Mouse (Mus musculus) kidney, postnatal 10 days (tissue): Measurements from ENCODE around the gene Rab3gap2.
"Not testable (repeated sequence)": the region's sequence is repeated elsewhere in the genome, so short reads cannot be mapped to it uniquely, and the experiment has no call there.

ENCODE experiments used
- DNase-seq: peaks from one replicate; pipeline ENCODE4 v3.0.0; 2021; ENCODE audit warnings: mixed read lengths

The Rab3gap2 gene

GRCm38 (mm10) chr1:185283247-185283646, 79.3 kb downstream of the Rab3gap2 start:
- no peak for DNase-seq

DNA sequence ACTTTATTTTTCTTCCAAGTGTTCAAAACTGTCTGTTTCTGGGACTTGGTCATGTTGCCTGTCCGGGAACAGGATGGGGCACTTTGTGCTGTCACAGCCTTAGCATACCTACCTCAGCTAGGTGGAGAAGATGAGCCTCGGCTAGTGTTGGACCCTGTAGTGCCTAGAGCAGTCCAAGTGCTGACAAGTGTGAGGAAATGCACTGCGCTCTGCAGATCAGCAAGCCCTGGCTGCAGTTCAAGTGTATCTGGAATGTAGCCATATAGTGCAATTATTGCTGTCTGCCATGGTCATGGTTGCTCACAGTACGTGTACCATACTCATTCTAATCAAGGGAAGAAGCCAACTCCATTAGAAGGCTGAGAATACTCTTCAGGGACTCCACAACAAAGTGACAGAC, 80.8 kb downstream of the Rab3gap2 start:
- DNase-seq = peak; percentile 69

GRCm38 (mm10) chr1:185285171-185285570, 81.3 kb downstream of the Rab3gap2 start:
- DNase-seq = peak; percentile 86

GRCm38 (mm10) chr1:185287066-185287465, 83.1 kb downstream of the Rab3gap2 start:
- no peak for DNase-seq

DNA sequence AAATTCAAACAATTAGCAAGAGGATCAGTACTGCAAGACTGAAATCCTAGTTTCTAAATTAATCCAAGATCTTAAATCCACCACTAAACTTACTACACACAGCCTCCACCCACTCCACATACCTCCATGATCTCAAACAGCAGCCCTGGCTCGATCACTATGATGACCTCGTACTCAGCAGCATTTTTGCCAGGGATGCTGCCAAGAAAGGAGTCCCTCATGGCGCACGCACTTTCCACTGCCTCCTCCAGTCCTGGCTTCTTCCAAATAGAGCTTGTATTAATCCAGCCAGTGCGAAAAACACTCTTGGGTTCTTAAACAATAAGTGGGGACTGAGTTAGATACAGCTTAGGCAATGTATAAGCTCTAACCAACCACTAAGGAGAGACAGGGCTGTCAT, 85.3 kb downstream of the Rab3gap2 start:
- DNase-seq = no peak

- DNase-seq = no peak
These were observed 87.4 kb downstream of the Rab3gap2 start for GRCm38 (mm10) chr1:185291336-185291735.

GRCm38 (mm10) chr1:185292646-185293360, 88.9 kb downstream of the Rab3gap2 start:
- peak; percentile 16 for DNase-seq

GRCm38 (mm10) chr1:185296850-185297249, 92.9 kb downstream of the Rab3gap2 start:
- DNase-seq = no peak

DNA sequence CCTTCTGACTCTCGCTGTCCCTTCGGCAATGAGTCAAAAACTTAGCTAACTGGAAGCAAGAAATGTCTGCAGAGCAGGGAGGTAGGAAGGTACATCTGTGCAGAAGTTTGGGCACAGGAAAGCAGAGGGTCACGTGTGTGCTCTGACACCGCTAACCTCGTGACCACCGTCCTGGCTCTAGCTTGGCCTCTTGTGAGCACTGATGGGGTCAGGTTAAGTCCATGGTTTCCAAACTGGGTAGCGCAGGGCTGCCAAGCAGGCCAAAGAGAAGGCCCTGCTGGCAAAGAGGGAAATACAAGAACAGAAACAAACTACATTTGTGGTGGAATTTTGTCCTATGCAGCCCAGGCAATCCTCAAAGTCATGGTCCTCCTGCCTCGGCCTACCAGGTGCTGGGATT, 94.6 kb downstream of the Rab3gap2 start:
- DNase-seq = no peak

DNA sequence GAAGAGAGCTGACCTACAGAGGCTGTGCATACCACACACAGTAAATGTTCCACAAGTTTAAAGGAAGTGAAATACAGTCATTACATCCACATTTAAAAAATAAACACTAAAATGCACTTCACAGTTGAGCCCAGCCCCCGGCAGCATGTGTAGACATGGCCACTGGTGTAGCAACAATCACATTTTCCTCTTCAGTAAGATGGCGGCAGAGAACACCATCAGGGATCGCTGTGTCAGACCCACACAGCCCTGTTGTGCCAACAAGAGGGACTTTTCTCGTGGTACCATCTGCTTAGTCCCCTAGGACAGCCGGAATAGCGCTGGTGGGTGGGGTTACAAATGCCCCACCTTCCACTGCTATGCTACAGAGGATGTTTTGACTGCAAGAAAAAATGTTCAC, 98.9 kb downstream of the Rab3gap2 start:
- DNase-seq = no peak

DNA sequence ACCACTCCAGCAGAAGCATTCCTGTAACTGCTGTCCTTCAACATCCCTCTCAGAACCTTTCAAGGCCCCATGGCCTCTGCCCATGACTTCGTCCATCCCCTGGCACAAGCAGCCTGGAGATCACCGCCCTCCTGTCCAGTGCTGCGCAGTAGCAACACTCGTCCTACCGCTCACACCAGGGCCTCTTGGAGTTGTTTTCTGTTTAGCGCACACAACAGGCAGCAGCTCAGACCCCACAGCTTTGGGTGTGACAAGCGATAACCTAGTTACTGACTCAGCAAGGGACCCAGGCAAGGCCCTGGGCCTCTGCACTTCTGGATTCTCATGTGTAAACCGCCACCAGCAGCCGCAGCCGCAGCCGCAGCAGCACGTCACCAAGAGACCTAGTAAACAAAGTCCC, 102.9 kb downstream of the Rab3gap2 start:
- no peak for DNase-seq

DNA sequence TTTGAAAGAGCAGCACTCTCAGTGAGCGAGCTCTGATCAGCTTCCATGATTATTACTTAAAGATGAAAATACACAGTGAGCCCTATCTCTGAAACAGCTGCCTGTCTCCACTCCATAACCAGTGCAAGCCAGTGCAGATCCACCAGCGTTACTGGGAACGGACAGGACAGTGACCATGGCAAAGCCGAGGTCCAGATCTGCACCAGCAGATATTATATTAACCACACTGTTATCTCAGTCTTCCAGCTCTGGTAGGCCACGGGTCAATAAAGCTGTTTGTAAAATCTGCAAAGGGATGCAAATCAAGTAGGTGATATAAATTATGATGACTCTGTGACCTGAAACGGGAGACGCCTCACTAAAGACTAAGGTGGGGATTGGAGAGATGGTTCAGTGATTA, 103.7 kb downstream of the Rab3gap2 start:
- DNase-seq = no peak

- DNase-seq = no peak
These were observed 104.4 kb downstream of the Rab3gap2 start for GRCm38 (mm10) chr1:185308334-185308733.

- peak; percentile 30 for DNase-seq
These were observed 105.0 kb downstream of the Rab3gap2 start for GRCm38 (mm10) chr1:185308908-185309307.

DNA sequence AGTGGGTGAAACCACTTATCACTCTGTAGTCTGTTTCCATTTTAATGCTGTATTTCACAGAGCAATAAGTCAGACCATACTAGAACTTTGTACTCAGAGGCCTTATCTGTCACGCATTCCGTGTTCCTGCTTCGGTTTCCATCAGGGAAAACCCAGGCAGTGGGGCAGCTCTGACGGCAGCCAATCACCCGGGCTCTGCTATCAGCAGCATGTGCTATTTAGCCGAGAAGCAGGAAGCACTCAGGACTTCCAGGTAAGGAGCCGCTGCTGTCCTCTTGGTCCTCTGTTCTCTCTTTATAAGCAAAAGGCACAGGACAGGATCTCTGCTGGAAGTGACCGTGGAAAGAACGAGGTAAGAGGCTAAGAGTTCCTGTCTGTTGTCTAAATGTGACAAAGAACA, 108.0 kb downstream of the Rab3gap2 start:
- no peak for DNase-seq

- no peak for DNase-seq
These were observed 110.6 kb downstream of the Rab3gap2 start for GRCm38 (mm10) chr1:185314546-185314945.

DNA sequence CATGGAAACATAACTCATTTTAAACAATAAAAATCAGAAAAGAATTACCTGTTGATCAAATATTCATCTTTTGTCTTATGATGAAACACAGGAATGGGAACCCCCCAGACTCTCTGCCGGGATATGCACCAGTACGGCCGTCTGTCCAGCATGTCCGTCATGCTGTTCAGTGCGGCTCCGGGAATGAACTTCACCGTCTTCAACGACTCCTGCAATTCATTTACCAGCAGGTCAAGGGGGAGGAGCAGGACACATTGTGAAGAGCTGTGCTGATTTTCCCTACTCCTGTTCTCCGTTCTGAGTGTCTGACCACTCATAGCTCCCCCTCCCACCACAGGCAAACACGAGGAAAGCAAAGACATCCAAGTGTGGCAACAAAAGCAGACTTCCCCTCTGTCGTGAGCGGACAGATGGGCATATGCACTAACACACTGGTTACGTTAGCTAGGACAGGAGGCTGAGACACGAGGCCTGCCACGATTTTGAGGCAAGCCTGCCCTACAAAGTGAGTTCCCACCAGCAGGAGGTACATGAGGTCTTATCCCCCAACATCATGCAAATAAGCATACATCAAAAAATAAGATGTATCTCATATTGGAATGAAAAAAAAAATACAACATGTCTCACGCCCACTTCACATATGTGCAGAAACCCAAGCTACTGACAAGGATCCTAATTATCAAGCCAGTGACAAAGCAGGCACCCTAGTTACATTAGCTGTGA, 112.1 kb downstream of the Rab3gap2 start:
- no peak for DNase-seq

- DNase-seq = not testable (repeated sequence)
These were observed 123.9 kb downstream of the Rab3gap2 start for GRCm38 (mm10) chr1:185327754-185328345.

- peak; percentile 94 for DNase-seq
These were observed 125.0 kb downstream of the Rab3gap2 start, which contains the start of gene Iars2 for GRCm38 (mm10) chr1:185328721-185329610. Gene Iars2 (minus strand): TSS chr1:185329396.

DNA sequence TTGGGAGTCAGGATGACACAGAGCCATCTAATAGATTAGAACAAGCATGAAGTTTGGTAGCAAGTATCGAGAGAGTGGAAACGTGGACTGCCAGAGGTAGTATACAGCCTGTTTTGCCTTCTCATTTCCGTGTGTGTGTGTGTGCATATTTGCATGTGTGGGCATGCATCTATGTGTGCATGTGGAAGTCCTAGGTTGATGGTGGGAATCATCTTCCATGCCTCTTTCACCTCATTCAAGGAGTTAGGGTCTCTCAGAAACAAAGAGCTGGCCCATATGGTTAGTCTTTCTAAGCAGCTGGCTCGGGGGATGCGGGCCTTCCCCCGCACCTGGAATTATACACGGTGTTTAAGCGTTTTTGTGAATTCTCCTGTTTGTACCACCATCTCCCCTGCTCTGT, 125.9 kb downstream of the Rab3gap2 start:
- no peak for DNase-seq

DNA sequence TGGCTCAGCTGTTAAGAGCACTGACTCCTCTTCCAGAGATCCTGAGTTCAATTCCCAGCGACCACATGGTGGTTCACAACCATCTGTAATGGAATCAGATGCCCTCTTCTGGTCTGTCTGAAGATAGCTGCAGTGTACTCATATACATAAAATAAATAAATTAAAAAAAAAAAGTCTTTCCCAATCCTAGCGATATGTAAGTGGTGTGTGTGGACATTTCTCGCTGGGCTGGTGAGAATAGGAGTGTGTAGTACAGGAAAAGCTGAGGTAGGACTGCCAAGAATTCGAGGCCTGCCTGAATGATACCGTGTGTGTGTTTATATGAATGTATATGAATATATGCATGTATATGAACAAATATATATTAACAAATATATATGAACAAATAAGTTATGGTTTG, 127.4 kb downstream of the Rab3gap2 start:
- no peak for DNase-seq

DNA sequence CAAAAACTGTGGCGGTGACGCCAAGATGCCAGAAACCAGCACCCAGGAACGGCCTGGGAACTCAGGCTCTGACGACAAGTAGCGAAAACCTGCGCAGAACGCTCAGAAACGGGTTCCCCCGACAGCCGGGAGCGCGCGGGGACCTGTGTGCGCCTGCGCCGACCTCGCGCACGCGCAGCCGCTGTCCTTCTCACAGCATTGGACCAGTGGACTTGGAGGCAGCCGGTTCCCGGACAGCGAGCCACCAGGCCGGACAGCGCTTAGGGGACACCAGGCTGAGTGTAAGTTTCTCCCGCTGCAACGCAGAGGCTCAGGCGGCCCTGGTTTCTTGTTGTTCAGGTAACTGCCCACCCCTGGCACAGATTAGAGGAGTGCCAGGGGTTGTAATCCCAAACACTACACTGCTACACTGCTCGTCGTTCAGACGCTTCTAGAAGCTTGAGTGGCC, 128.1 kb downstream of the Rab3gap2 start, which contains the start of gene Bpnt1:
TSS of gene Bpnt1 (plus strand) at position 167 of the 448 bp plus-strand sequence.
- peak; percentile 93 for DNase-seq

DNA sequence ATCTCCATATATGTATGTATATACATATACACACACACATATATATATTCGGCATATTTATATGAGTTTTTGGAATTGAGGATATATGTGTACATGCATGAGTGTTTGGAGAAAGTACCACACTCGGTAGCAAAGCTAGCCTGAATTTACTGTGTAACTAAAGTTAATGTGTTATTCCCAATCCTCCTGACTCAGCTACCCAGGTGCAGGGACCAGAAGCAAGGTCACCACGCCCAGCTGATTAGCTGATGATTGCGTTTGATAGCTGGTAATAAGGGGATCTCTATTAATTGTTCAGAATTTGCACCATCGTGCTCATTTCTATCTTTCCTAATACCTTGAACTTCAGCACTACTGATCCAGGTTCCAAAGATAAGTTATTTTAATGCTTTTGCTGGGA, 129.7 kb downstream of the Rab3gap2 start:
- no peak for DNase-seq
